Mouse (Mus musculus) kidney, embryonic 15.5 days (tissue): ENCODE measurements around the gene Ppih. TPM values are rescaled to one million over a fixed set of nuclear protein-coding genes. Genes with fewer than 3 reads are reported as not detected.
"Not testable (repeated sequence)": the region's sequence is repeated elsewhere in the genome, so short reads cannot be mapped to it uniquely, and the experiment has no call there.

Source experiments
- ATAC-seq: fragments of 200-750 bp; cut with Nextera tagmentation; replicated peaks from 2 replicates; pipeline ENCODE4 v1.8.0; 2017; ENCODE audit warnings: moderate TSS enrichment; ENCODE audit not compliant: low FRiP score
- H3K27ac ChIP-seq: fragments of 300-500 bp; sonication (generic); 2 replicates; pipeline ENCODE4 v1.5.1; 2015; ENCODE audit warnings: mild to moderate bottlenecking, inconsistent platforms
- H3K27me3 ChIP-seq: fragments of 300-500 bp; sonication (generic); 2 replicates; pipeline ENCODE4 v1.6.1; 2015; ENCODE audit warnings: inconsistent platforms
- H3K36me3 ChIP-seq: fragments of 300-500 bp; sonication (generic); 2 replicates; pipeline ENCODE4 v1.6.1; 2015; ENCODE audit warnings: inconsistent platforms
- H3K4me1 ChIP-seq: fragments of 300-500 bp; sonication (generic); 2 replicates; pipeline ENCODE4 v1.6.1; 2015; ENCODE audit warnings: inconsistent platforms
- H3K4me2 ChIP-seq: fragments of 300-500 bp; sonication (generic); 2 replicates; pipeline ENCODE4 v1.6.1; 2015; ENCODE audit warnings: moderate library complexity, mild to moderate bottlenecking, inconsistent platforms
- H3K4me3 ChIP-seq: fragments of 300-500 bp; sonication (generic); replicated peaks from 2 replicates; pipeline ENCODE4 v1.5.1; 2015; ENCODE audit warnings: mild to moderate bottlenecking, inconsistent platforms
- H3K9ac ChIP-seq: fragments of 300-500 bp; sonication (generic); 2 replicates; pipeline ENCODE4 v1.6.1; 2015; ENCODE audit warnings: mild to moderate bottlenecking, inconsistent platforms
- H3K9me3 ChIP-seq: fragments of 300-500 bp; sonication (generic); replicated peaks from 2 replicates; pipeline ENCODE4 v1.6.1; 2016; ENCODE audit warnings: inconsistent platforms
- WGBS: fragments of 180-500 bp; shearing (Covaris S2); methylation state at CpG from one replicate; pipeline ENCODE4 v1.1.7; 2015; ENCODE audit warnings: mixed read lengths; 5-methylcytosine and 5-hydroxymethylcytosine counted together
- polyA plus RNA-seq: library from polyadenylated mRNA; unstranded; fragments of >200 nt; fragmentation: Nextera tagmentation; extraction: Ambion mirVana; gene quantifications from 2 replicates; pipeline ENCODE4 v1.2.1, GENCODE M21; 2015

Ppih gene
- polyA plus RNA-seq, 1 experiment from 2014 or later: 102 TPM

DNA sequence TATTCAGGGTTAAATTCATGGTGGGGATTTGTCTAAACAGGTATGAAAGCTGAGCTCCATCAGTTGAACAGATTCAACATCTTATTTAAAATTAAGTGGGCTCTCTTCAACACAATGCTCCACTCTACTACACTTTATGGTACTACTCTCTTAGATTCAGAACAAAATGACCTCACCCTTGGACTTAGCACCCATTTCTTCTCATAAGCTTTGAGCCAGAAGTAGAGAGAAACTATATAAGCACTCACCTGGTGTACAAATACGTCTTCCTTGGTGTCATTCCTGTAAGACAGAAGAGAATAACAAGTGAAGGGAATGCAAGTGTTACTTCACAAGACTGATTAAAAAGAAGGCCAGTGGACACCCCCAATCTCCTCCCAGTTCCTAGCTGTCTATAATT is 35.5 kb downstream of the Ppih start:
- Histone ChIP-seq H3K27me3 (no peaks in the 10 kb centered on the region), H3K4me2 (no peak overlapping the region), H3K9me3 (no peaks in the 10 kb centered on the region), H3K9ac (no peak overlapping the region), H3K36me3 (peaks cover 86% of the 10 kb centered on the region), H3K4me3 (no peak overlapping the region), H3K4me1 (peaks cover 30% of the 10 kb centered on the region), H3K27ac (0 out of 2 replicates have a peak overlapping the region, but pooled peaks have one; percentile 2)
- 78% methylated on average over 1 of the region's 1 CpGs for WGBS
- no peak for ATAC-seq

- not testable (repeated sequence) for H3K9ac ChIP-seq, H3K4me1 ChIP-seq, H3K4me2 ChIP-seq, H3K9me3 ChIP-seq, H3K27ac ChIP-seq, ATAC-seq, H3K4me3 ChIP-seq, H3K27me3 ChIP-seq
- 92% methylated on average over 15 of the region's 15 CpGs for WGBS
- H3K36me3 ChIP-seq: peaks cover 94% of the 10 kb centered on the region
Measured at GRCm38 (mm10) chr4:119278784-119279183, 41.6 kb downstream of the Ppih start.

DNA sequence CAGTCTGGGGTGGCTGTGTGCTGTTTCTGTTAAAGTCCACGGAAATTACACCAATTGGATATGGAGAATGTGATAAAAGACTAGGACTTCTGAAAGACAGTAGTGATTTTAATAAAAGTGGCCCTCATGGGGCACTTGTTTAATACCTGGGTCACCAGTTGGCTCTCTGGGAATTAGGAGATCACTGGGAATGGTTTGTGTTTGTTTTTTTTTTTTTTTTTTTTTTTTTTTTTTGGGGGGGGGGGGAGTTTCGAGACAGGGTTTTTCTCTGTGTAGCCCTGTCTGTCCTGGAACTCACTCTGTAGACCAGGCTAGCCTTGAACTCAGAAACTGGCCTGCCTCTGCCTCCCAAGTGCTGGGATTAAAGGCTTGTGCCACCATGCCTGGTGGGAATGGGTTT is 44.6 kb downstream of the Ppih start:
- Histone ChIP-seq H3K27me3 (no peaks in the 10 kb centered on the region), H3K27ac (0 out of 2 replicates have a peak overlapping the region, but pooled peaks have one; percentile 59), H3K4me3 (no peak overlapping the region), H3K9me3 (no peaks in the 10 kb centered on the region), H3K4me2 (no peak overlapping the region), H3K4me1 (no peaks in the 10 kb centered on the region), H3K9ac (no peak overlapping the region), H3K36me3 (peaks cover 94% of the 10 kb centered on the region)
- WGBS: 83% methylated on average over 2 of the region's 2 CpGs
- ATAC-seq: no peak

DNA sequence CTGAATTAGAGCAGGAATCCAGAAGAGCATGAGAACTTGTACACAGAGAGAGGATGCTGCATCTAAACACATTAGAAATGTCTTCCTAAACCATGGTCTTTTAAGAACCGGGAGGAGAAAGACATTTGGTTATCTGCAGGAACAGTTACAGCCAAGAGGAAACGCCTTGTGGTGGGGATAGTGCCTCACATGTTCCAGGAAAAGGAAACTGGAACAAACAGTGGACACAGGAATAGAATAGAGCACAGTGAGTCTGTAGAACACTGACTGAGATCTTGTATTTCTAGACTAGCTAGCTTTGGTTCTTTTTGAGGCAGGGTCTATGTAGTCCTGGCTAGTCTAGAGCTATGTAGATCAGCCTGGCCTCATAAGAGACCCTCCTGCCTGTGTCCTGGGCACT is 45.1 kb downstream of the Ppih start:
- no peaks in the 10 kb centered on the region for H3K9me3 ChIP-seq
- no peak overlapping the region for H3K4me3 ChIP-seq
- H3K27me3 ChIP-seq: no peaks in the 10 kb centered on the region
- no peak overlapping the region for H3K4me2 ChIP-seq
- ATAC-seq: no peak
- H3K36me3 ChIP-seq: peaks cover 95% of the 10 kb centered on the region
- no peaks in the 10 kb centered on the region for H3K4me1 ChIP-seq
- no peak overlapping the region for H3K9ac ChIP-seq
- H3K27ac ChIP-seq: peak overlapping the region; percentile 59; the same call in 1 of the 2 replicates
- WGBS: 81% methylated on average over 2 of the region's 2 CpGs

DNA sequence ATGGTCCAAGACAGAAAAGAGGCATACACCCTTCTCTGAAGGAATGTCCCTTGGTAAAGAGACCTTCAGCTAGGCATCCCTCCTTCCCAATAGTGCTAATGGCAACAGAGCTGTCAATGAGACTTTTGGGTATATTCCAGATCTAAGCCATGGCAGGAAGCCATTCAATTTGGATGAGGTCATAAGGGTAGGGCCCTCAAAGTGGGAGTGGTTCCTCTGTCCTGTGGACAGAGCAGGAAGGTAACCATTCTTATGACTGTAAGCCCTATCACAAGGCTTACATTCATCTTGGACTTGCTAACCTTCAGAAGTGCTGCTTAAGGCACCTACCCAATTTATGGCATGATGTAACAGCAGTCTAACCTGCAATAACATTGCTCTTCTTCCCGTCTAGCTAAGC is 45.7 kb downstream of the Ppih start:
- Histone ChIP-seq H3K4me2 (no peak overlapping the region), H3K36me3 (peaks cover 95% of the 10 kb centered on the region), H3K9ac (no peak overlapping the region), H3K9me3 (no peaks in the 10 kb centered on the region), H3K4me1 (no peaks in the 10 kb centered on the region), H3K27me3 (no peaks in the 10 kb centered on the region), H3K4me3 (no peak overlapping the region), H3K27ac (peak overlapping the region; percentile 5; the same call in 1 of the 2 replicates)
- WGBS: 79% methylated on average over 1 of the region's 1 CpGs
- no peak for ATAC-seq

GRCm38 (mm10) chr4:119266606-119267005 is 53.7 kb downstream of the Ppih start:
- peaks cover 24% of the 10 kb centered on the region for H3K36me3 ChIP-seq
- H3K27me3 ChIP-seq: no peaks in the 10 kb centered on the region
- no peaks in the 10 kb centered on the region for H3K9me3 ChIP-seq
- 69% methylated on average over 13 of the region's 13 CpGs for WGBS
- no peak overlapping the region for H3K4me2 ChIP-seq
- H3K9ac ChIP-seq: no peak overlapping the region
- 0 out of 2 replicates have a peak overlapping the region, but pooled peaks have one; percentile 32 for H3K27ac ChIP-seq
- ATAC-seq: no peak
- H3K4me3 ChIP-seq: no peak overlapping the region
- H3K4me1 ChIP-seq: peaks cover 3% of the 10 kb centered on the region; the same call in 1 of the 2 replicates

DNA sequence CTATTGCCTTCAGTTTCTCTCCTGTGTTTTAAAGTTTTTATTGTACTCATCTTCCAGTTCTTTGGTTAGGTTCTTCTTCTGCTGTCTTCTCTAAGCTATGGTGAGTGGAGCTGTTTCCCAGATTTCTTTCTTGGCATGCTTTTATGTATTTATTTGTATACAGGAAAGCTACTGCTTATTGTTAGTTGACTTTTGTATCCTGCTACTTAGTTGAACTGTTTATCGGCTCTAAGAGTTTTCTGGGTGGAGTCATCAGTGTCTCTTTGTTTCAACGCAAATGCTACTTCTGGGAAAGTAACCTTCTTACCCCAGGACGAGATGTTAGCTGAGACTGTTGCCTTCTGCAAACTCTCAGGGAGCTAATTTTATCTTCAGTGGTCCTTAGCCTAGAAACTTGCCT is 56.9 kb downstream of the Ppih start:
- H3K4me2 ChIP-seq: no peak overlapping the region
- no peak overlapping the region for H3K4me3 ChIP-seq
- no peaks in the 10 kb centered on the region for H3K36me3 ChIP-seq
- no peak for ATAC-seq
- 74% methylated on average over 3 of the region's 3 CpGs for WGBS
- H3K9me3 ChIP-seq: no peaks in the 10 kb centered on the region
- H3K27ac ChIP-seq: no peak overlapping the region
- H3K4me1 ChIP-seq: peaks cover 16% of the 10 kb centered on the region
- H3K27me3 ChIP-seq: no peaks in the 10 kb centered on the region
- H3K9ac ChIP-seq: no peak overlapping the region

- H3K9me3 ChIP-seq: no peaks in the 10 kb centered on the region
- H3K27me3 ChIP-seq: no peaks in the 10 kb centered on the region
- ATAC-seq: no peak
- H3K4me2 ChIP-seq: no peak overlapping the region
- no peak overlapping the region for H3K9ac ChIP-seq
- H3K36me3 ChIP-seq: no peaks in the 10 kb centered on the region
- peaks cover 19% of the 10 kb centered on the region for H3K4me1 ChIP-seq
- no peak overlapping the region for H3K27ac ChIP-seq
- 92% methylated on average over 5 of the region's 5 CpGs for WGBS
- H3K4me3 ChIP-seq: no peak overlapping the region
Measured at GRCm38 (mm10) chr4:119262483-119262882, 57.9 kb downstream of the Ppih start.

DNA sequence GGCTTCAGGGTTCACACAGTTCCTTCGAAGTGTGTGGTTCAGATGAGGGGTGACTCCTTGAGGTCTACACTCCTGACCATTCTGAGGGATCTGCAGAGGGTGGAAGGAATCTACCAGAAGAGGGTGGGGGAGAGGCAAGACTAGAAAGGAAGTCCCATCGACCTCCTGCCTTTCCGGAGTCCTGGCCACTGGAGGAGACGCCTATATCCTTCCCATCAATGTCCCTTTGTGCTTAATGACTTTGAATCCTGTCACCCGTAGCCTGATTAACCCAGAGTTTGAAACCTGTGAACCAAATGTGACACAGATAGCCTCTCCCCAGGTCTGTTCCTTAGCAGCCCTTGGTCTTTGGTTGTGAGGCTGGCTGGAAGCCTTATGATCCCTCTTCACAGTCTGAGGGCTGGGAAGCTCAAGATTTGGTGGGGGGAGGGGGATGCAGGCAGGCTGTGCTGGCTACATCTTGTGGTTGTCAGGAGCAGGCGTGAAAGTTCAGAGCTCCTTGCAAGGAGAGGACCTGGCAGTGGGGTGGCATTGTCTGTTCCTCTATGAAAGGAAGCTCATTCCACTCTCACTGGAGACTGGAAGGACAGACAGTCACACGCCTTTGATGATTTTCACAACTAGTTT is 59.1 kb downstream of the Ppih start:
- 41% methylated on average over 7 of the region's 7 CpGs for WGBS
- H3K36me3 ChIP-seq: no peaks in the 10 kb centered on the region
- no peak overlapping the region for H3K4me2 ChIP-seq
- H3K9ac ChIP-seq: no peak overlapping the region
- no peak overlapping the region for H3K4me3 ChIP-seq
- no peak overlapping the region for H3K27ac ChIP-seq
- H3K27me3 ChIP-seq: no peaks in the 10 kb centered on the region
- peaks cover 26% of the 10 kb centered on the region for H3K4me1 ChIP-seq
- no peaks in the 10 kb centered on the region for H3K9me3 ChIP-seq
- no peak; the same call in 1 of the 2 replicates for ATAC-seq

DNA sequence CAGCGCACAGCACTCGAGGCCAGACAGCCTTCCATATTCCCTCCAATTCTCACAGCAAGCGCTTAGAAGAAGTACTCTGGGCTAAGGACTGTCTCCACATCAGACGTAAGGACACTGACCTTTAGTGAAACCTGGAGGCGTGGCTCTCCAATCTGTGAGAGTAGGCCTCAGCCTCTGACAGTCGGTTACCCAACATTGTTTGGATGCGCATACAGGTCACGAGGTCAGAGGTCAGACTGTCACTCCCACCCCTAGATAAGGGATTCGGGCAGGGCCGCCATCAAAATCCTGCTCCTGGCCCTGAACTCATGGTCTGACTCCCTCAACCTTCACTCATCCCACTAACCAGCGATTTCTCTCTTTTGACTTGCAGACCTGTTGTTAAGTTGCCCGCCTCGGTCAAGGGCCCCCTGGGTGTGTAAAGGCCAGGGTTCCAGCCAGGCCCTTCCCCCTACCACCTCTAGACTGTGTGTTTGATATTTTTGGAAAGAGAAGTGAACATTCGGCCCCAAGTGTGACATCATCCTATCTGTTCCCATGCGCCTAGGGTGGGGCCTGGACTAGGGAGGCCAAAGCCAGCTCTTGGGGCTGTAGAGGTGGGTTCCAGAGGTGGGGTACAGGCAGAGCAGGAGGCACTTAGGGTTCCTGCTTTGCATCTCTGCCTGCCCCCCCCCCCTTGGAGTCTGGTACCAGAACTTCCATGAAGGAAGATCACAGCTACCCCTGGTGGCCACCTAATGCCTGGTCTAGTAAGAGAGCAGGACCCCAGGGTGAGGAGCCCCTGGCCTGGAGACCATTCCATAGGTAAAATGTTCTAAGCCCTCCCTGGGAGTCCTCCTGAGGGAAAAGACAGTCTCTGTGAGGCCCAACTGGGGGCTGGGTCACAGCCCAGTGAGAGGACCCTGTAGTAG is 60.7 kb downstream of the Ppih start:
- Histone ChIP-seq H3K4me1 (peaks cover 38% of the 10 kb centered on the region), H3K4me3 (no peak overlapping the region), H3K36me3 (no peaks in the 10 kb centered on the region), H3K4me2 (no peak overlapping the region), H3K27ac (no peak overlapping the region), H3K27me3 (no peaks in the 10 kb centered on the region), H3K9ac (no peak overlapping the region), H3K9me3 (no peaks in the 10 kb centered on the region)
- 84% methylated on average over 15 of the region's 15 CpGs for WGBS
- no peak for ATAC-seq

DNA sequence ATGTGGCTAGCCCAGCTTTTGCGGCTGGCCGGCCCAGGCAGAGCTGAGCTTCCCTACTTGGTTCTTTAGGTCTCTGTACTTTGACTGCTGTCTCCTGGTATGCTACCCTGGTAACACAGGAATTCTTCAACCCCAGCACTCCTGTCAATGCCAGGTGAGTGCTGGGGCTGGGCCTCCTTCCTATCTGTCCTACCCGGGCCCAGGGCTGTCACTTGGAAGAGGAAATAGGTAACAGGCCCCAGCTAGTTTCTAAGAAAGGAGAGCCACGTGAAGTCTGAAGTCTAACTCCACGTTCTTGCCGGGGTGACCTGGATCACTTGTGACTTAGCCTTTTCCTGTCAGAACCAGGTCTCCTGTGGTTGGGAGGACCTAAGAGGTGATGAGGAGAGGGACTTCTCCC is 63.3 kb downstream of the Ppih start:
- H3K4me2 ChIP-seq: peak overlapping the region; percentile 31; the same call in 1 of the 2 replicates
- H3K36me3 ChIP-seq: no peaks in the 10 kb centered on the region
- no peak overlapping the region for H3K9ac ChIP-seq
- 81% methylated on average over 6 of the region's 6 CpGs for WGBS
- no peak for ATAC-seq
- no peaks in the 10 kb centered on the region for H3K27me3 ChIP-seq
- H3K4me1 ChIP-seq: peaks cover 61% of the 10 kb centered on the region
- no peaks in the 10 kb centered on the region for H3K9me3 ChIP-seq
- H3K4me3 ChIP-seq: 0 out of 2 replicates have a peak overlapping the region, but pooled peaks have one; percentile 14
- peak overlapping the region; percentile 50; the same call in 1 of the 2 replicates for H3K27ac ChIP-seq

- WGBS: 80% methylated on average over 12 of the region's 12 CpGs
- 0 out of 2 replicates have a peak within 1 kb of the TSS, but pooled peaks have one; percentile 26 for H3K9ac ChIP-seq
- H3K27ac ChIP-seq: peak within 1 kb of the TSS; percentile 91
Measured at GRCm38 (mm10) chr4:119255351-119255750, 65.0 kb downstream of the Ppih start, which contains the start of gene Cldn19. TSS of gene Cldn19 (plus strand) at chr4:119255414.

More at GRCm38 (mm10) chr4:119255351-119255750, 65.0 kb downstream of the Ppih start, which contains the start of gene Cldn19:
- H3K36me3 ChIP-seq: no peaks in the 10 kb centered on the region
- peak within 1 kb of the TSS; percentile 36 for H3K4me2 ChIP-seq
- H3K9me3 ChIP-seq: no peaks in the 10 kb centered on the region
- peaks cover 48% of the 10 kb centered on the region for H3K4me1 ChIP-seq
- ATAC-seq: no peak
- peak within 1 kb of the TSS; percentile 14; the same call in 1 of the 2 replicates for H3K4me3 ChIP-seq
- no peaks in the 10 kb centered on the region for H3K27me3 ChIP-seq
